Comparison of ENCODE assay signal across 8 mouse cellular contexts in the genomic region with DNA sequence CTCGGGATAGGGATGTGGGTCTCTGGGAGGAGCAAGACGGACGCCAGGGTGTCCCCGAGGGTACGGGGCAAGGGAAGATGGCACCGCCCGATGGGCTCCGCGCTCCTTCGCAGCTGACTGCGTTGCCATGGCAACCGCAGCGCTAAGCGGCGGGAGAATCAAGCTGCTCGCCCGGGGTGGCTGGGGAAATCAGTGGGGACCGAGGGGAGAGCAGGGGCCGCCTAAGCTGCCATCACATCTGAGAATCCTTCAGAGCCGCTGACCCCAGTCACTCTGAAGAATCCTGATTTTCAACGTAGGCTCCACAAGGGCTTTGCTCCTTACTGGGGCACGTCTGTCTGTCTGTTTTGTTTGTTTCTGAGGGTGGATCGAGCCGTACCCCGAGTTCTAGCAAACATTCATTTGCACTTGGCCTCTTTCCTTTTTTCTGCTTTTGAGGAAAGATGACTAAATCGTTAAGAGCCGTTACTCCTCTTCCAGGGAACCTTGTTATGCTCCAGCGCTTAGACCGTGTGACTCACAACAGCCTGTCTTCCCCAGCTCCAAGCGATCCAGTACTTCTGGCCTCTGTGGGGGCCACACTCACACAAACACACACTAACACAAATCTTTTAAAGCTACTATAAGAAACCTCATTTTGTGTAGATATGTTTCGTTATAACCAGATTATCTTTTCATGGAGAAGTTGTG. TPM values are rescaled to one million over a fixed set of nuclear protein-coding genes. Genes with fewer than 3 reads are reported as not detected.
DNase-seq lines count a peak whose midpoint lies in the region; ATAC-seq and TF ChIP-seq lines count a peak whose summit lies in the region.

No protein-coding gene starts in this region.

- H3K4me3 ChIP-seq in lung, adult 2 months (replicated peaks; ENCODE audit: extremely low read depth, low read depth, low read length) = peak overlapping the region; percentile 90
- H3K4me3 ChIP-seq in myocyte = peak overlapping the region; percentile 98

- DNase-seq in lung, adult 2 months = no peak
- DNase-seq in lung, postnatal 10 days = no peak
- peak; percentile 27 for DNase-seq in c-Kit-positive CD71-positive TER-119-positive erythroid progenitor cells, embryonic 14.5 days (ENCODE audit: low spot score)
- no peak for DNase-seq in thymus, postnatal 0 days (ENCODE audit: low spot score)
- no peak for DNase-seq in kidney, adult 8-10 months

- H3K4me2 ChIP-seq in myocyte (ENCODE audit: low read depth) = peak overlapping the region; percentile 77

- peaks cover 10% of the 10 kb centered on the region for H3K36me3 ChIP-seq in myocyte (ENCODE audit: control insufficient read depth, insufficient read depth)

- H3ac ChIP-seq in myocyte (ENCODE audit: control insufficient read depth, insufficient read length) = peak overlapping the region; percentile 94

- no peaks in the 10 kb centered on the region; the same call in 1 of the 2 replicates for H3K4me1 ChIP-seq in lung, adult 2 months (ENCODE audit: control insufficient read depth, insufficient read depth, low read length)

- 2% methylated on average over 31 of the region's 31 CpGs for WGBS in lung, adult 2 months

- peaks cover 28% of the 10 kb centered on the region for H3K79me2 ChIP-seq in myocyte (ENCODE audit: control insufficient read depth, insufficient read depth)

- peaks cover 29% of the 10 kb centered on the region for H3K27me3 ChIP-seq in myocyte (ENCODE audit: control insufficient read depth, insufficient read depth, insufficient read length)

- ATAC-seq in inflammation-experienced regulatory T-cells, adult 6 months = peak; percentile 65
- no peak for ATAC-seq in cerebellum, adult (ENCODE audit: insufficient number of reproducible peaks, low FRiP score, low TSS enrichment)

- TF ChIP-seq CTCF in lung, adult 2 months (IDR thresholded peaks at IDR 0.05; ENCODE audit: insufficient read depth, low read length) = no peak

- TF ChIP-seq POLR2A in lung, adult 2 months (IDR thresholded peaks at IDR 0.05; ENCODE audit: borderline replicate concordance, extremely low read depth, low read depth, low read length) = no peak; the same call in 1 of the 2 replicates
- no peak for TF ChIP-seq POLR2A in myocyte (IDR thresholded peaks at IDR 0.05; ENCODE audit: insufficient read length, low read depth)

TF ChIP-seq in myocyte, 11 proteins besides CTCF, POLR2A, EP300 and RAD21:
- no peak for TF ChIP-seq MYOD1 (IDR thresholded peaks at IDR 0.05; ENCODE audit: control insufficient read depth in 1 of 3, insufficient read length in 2 of 3, low read depth in 2 of 3)
- TF ChIP-seq E2F4 (IDR thresholded peaks at IDR 0.05; ENCODE audit: insufficient read depth) = peak; percentile 82

RNA-seq across cellular contexts. Expression of gene Eif4a3, which starts 0.5 kb away (rescaled TPM):
- 79.7 and 87.9 TPM in 2 replicates for polyA plus RNA-seq in lung, adult 2 months (2012; rRNA removed)
- 100 to 1,000 TPM; 180 to 214 (median 192) TPM for polyA plus RNA-seq in inflammation-experienced regulatory T-cells, adult 6 months (2017; shearing (Covaris generic))
- 247 TPM for polyA plus RNA-seq in myocyte (2012; fragmentation: generic; extraction: Trizol)
- 417 and 424 TPM in 2 replicates for polyA plus RNA-seq in thymus, postnatal 0 days (2015; fragmentation: Nextera tagmentation; extraction: Ambion mirVana)

RNA-seq across cellular contexts. Expression of gene Card14, which starts 7.2 kb away (rescaled TPM):
- 0.07 and 0.84 TPM in 2 replicates for polyA plus RNA-seq in lung, adult 2 months (2012; rRNA removed)
- polyA plus RNA-seq in inflammation-experienced regulatory T-cells, adult 6 months (2017; shearing (Covaris generic)) = not detected
- 1.1 TPM for polyA plus RNA-seq in myocyte (2012; fragmentation: generic; extraction: Trizol)
- polyA plus RNA-seq in thymus, postnatal 0 days (2015; fragmentation: Nextera tagmentation; extraction: Ambion mirVana) = 0.14 and 0.17 TPM in 2 replicates

RNA-seq across cellular contexts. Expression of gene Gaa, which starts 32.7 kb away (rescaled TPM):
- 188 and 192 TPM in 2 replicates for polyA plus RNA-seq in lung, adult 2 months (2012; rRNA removed)
- polyA plus RNA-seq in inflammation-experienced regulatory T-cells, adult 6 months (2017; shearing (Covaris generic)) = 10 to 100 TPM in 2 of 3 experiments, 1 to 10 TPM in 1; 9.2 to 13.4 (median 11.8) TPM
- polyA plus RNA-seq in myocyte (2012; fragmentation: generic; extraction: Trizol) = 86.4 TPM
- 25.6 and 29.6 TPM in 2 replicates for polyA plus RNA-seq in thymus, postnatal 0 days (2015; fragmentation: Nextera tagmentation; extraction: Ambion mirVana)

RNA-seq across cellular contexts. Expression of gene Sgsh, which starts 54.9 kb away (rescaled TPM):
- polyA plus RNA-seq in lung, adult 2 months (2012; rRNA removed) = 63.2 and 66.5 TPM in 2 replicates
- 10 to 100 TPM in 2 of 3 experiments, 1 to 10 TPM in 1; 7.9 to 16.6 (median 11.9) TPM for polyA plus RNA-seq in inflammation-experienced regulatory T-cells, adult 6 months (2017; shearing (Covaris generic))
- 4.2 TPM for polyA plus RNA-seq in myocyte (2012; fragmentation: generic; extraction: Trizol)
- 5.4 and 6.1 TPM in 2 replicates for polyA plus RNA-seq in thymus, postnatal 0 days (2015; fragmentation: Nextera tagmentation; extraction: Ambion mirVana)

RNA-seq across cellular contexts. Expression of gene Slc26a11, which starts 55.0 kb away (rescaled TPM):
- polyA plus RNA-seq in lung, adult 2 months (2012; rRNA removed) = 25.7 and 28.0 TPM in 2 replicates
- polyA plus RNA-seq in inflammation-experienced regulatory T-cells, adult 6 months (2017; shearing (Covaris generic)) = 10 to 100 TPM; 13.3 to 31.3 (median 23.4) TPM
- 1.5 TPM for polyA plus RNA-seq in myocyte (2012; fragmentation: generic; extraction: Trizol)
- polyA plus RNA-seq in thymus, postnatal 0 days (2015; fragmentation: Nextera tagmentation; extraction: Ambion mirVana) = 2.1 and 2.5 TPM in 2 replicates
